Mouse (Mus musculus): ENCODE results near the gene Gm36176. TPM values are rescaled to one million over a fixed set of nuclear protein-coding genes. Genes with fewer than 3 reads are reported as not detected.
"Not testable (repeated sequence)": the region's sequence is repeated elsewhere in the genome, so short reads cannot be mapped to it uniquely, and the experiment has no call there.

The Gm36176 gene
- total RNA-seq (2021), result not detected

DNA sequence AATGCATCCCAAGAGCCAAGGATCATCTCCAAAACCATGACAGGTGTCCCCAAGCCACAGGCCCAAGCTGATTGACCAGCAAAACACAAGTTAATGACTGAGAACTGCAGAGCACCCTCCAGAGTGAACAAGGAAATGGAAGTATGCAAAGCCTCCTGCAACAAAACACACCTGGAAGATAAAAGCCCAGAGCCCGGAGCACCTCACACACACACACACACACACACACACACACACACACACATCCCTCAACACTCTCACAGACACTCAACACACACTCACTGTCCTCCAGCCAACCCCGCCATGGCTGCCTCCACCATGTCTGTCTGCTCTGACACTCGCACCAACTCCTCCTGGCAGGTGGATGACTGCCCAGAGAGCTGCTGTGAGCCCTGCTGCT lies at the start of gene Gm36176:
Gm36176 (plus strand) TSS at position 301 of the 400 bp plus-strand sequence.
- intact Hi-C loops (cut with DNase I), result no loop called here
- DNase-seq (ENCODE audit: extremely low spot score in 1 of 2, low spot score in 2 of 2), result no peak

DNA sequence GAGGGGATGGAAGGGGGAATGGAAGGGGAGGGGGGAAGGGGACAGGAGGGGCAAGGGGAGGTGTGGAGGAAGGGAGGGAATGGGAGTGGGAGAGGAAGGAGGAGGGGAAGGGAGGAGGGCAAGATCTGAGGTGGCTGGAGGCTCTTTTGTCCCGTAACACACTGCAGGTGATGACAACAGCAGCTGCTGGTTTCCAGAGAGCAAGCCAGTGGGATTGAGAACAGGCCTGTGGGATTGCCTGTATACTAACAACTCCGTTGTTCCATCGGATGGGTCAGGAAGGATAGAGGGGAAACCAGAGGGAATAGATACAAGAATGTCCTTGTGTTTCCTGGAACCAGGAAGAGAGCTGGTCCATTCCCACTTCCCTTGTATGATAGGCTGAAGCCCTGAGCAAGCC lies 48.9 kb upstream of the Gm36176 start:
- no peak for DNase-seq (ENCODE audit: extremely low spot score in 1 of 2, low spot score in 2 of 2)
- intact Hi-C loops (cut with DNase I), result no loop called here

DNA sequence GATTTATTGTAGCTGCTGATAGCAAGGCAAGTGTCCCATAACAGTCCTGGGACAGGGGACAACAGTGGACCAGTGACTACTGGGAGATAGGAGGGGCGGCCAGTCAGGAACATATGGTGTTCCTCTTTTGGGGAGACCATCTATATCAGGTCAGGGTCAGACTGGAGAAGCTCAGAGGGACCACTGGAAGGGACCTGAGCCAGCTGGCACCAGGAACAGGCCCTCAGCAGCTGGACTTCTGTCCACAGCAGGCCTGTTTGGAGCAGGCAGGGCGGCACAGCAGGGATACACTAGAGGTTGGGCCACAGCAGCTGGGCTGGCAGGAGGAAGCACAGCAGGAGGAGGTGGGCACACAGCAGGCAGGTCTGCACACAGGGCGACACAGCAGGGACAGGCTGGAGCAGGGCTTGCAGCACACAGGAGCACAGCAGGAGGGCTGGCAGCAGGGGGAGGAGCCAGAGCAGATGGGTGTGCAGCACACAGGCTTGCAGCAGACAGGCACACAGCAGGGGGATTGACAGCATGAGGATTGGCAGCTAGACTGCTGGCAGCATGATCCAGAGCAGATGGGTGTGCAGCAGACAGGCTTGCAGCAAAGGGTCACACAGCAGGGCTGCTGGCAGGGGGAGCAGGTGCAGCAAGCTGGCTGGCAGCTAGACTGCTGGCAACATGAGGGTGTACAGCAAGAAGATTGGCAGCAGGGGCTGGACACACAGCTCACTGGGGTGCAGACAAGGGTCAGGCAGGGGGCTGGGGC lies 48.3 kb upstream of the Gm36176 start:
- intact Hi-C loops (cut with DNase I); DNase-seq (ENCODE audit: extremely low spot score in 1 of 2, low spot score in 2 of 2): not testable (repeated sequence)

DNA sequence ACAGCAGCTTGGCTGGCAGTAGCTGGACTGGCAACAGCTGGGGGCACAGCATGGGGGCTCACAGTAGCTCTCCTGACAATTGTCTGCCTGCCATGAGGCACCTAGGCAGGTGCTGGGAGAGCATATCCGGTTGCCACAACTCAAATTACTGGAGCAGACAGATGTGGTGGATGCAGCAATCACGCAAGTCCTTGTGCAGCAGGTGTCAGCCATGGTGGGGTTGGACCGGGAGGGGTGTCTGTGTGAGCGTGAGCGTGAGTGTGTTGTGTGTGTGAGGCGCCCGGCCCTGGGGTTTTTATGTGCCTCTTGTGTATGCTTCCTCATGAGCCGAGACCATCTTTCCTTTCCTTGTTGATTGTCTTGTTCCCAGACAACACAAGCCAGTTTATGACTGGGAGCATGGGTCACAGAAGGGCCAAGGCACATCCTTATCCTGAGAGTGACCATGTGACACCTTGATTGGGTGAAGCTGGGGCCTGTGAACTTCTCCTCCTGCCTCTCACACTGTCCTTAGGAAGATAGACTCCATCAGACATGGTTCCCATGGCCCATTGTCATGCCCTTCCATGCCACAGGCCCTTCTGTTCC lies 47.6 kb upstream of the Gm36176 start, which contains the start of gene Gm19668:
Gm19668 (minus strand) TSS at position 213 of the 588 bp plus-strand sequence.
- intact Hi-C loops (cut with DNase I), result no loop called here
- DNase-seq (ENCODE audit: extremely low spot score in 1 of 2, low spot score in 2 of 2), result no peak

DNA sequence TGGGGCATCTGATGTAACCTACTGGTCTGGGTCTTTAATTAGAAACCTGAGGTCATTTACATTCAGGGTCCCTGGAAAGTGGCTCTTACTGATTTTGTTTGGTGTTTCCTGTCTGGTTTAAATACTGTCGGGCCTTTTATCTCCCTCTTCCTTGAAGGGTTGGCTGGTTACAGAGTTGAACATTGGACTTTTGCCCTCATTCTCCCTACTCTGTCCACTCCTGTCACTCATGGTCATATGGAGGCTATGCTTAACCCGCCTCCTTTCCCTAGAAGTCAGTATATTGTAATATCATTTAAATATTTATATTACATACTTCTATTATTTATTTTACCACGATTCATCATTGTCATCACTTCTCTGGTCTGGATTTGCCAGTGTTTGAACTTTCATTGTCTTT lies 42.5 kb upstream of the Gm36176 start:
- intact Hi-C loops (cut with DNase I), result no loop called here
- no peak for DNase-seq (ENCODE audit: extremely low spot score in 1 of 2, low spot score in 2 of 2)

DNA sequence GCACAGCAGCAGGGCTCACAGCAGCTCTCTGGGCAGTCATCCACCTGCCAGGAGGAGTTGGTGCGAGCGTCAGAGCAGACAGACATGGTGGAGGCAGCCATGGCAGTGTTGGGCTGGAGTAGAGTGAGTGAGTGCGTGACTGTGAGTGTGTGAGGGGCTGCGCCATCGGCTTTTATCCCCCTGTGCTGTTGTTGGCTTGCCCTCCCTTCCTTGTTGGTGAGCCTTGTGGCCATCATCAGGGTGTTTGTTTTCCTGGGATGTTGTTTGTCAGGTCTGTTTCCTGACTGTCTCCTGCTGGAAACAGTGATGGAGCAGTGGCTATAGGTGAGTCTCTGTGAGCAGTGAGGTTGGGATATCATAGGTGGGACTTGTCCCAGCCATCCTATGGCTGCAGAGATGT lies 34.9 kb upstream of the Gm36176 start, which contains the start of gene Gm9507:
Gm9507 (minus strand) TSS at position 101 of the 400 bp plus-strand sequence.
- intact Hi-C loops (cut with DNase I), result no loop called here

DNA sequence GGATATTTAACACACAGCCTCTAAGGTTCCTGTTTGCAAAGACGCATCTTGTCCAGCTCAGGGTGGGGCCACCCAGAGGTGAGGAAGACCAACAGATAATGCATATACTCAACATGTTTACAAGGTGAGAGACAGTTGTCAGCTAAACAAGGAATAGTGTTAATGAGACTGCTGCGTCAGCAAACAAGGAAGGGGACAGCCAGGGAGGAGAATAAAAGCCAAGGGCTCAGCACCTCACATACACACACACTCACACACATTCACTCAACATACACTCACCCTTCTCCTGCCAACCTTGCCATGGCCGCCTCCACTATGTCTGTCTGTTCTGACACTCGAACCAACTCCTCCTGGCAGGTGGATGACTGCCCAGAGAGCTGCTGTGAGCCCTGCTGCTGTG lies 32.2 kb upstream of the Gm36176 start, which contains the start of gene Gm2696:
Gm2696 (plus strand) TSS at position 301 of the 400 bp plus-strand sequence.
- no peak for DNase-seq (ENCODE audit: extremely low spot score in 1 of 2, low spot score in 2 of 2)
- intact Hi-C loops (cut with DNase I), result no loop called here

More for the DNA sequence above, 34.9 kb upstream of the Gm36176 start, which contains the start of gene Gm9507:
- DNase-seq (ENCODE audit: extremely low spot score in 1 of 2, low spot score in 2 of 2), result no peak

DNA sequence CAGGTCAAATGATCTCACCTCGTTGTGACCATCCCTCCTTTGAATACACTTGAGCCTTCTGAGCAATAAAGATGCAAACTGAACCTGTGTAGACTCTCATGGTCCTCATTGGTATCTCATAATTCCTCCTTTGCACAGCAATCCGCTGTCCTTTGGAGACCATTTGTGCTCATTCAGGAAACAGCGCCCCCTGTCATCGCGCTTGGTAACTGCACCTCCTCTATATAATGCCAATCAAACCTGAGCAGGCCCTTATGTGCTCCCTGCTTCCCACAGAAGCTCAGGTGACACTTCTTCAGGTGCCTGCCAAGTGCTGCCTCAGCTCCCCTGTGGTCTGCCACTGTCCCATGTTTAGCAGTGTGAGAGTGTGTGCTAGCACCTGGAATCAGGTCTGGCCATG lies 31.1 kb upstream of the Gm36176 start:
- no peak for DNase-seq (ENCODE audit: extremely low spot score in 1 of 2, low spot score in 2 of 2)
- intact Hi-C loops (cut with DNase I), result no loop called here

DNA sequence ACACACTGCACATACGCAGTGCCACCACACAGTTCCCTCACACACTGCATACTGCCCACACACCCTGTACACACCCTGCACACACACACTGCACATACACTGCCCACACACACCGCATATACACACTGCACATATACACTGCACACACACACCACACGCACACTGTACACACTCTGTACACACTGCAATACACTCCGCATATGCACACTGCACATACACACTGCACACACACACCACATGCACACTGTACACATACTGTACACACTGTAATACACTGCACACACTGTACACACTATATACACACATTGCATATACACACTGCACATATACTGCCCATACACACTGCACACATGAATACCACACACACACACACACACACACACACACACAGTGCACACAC lies 28.1 kb upstream of the Gm36176 start:
- intact Hi-C loops (cut with DNase I), result no loop called here
- DNase-seq (ENCODE audit: extremely low spot score in 1 of 2, low spot score in 2 of 2), result no peak

DNA sequence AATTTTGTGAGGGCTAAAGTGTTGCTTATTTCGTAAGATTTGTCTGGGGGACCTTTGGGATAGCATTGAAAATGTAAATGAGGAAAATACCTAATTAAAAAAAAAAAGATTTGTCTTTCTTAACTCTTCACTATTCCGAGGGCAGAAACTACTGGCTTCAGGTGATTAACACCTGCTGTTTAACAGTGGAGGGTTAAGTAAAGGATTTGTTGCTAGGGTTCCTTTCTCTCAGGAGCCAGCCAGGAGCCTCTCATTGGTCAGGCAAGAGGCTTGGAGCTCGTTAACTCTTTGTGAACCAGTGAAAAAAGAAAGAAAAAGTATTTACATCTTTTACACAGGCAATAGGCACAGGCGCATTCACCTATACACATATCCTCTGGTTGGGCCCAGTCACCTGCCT lies 27.4 kb upstream of the Gm36176 start:
- DNase-seq (ENCODE audit: extremely low spot score in 1 of 2, low spot score in 2 of 2), result no peak

DNA sequence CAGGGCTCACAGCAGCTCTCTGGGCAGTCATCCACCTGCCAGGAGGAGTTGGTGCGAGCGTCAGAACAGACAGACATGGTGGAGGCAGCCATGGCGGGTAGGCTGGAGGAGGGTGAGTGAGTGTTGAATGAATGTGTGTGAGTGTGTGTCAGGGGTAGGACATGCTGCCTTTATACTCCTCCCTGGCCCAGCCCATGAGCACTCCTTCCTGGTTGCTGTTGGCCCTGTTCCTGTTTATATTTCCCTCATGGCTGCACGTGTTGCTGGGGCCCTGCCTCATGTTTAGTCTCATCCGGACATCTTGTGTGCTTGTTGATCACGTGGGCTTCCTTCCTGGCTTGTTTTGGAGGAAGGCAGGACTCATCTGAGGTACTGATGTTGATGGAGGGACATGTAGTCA lies 19.7 kb upstream of the Gm36176 start, which contains the start of gene Krtap10-4:
Krtap10-4 (minus strand) TSS at position 145 of the 400 bp plus-strand sequence.
- DNase-seq (ENCODE audit: extremely low spot score in 1 of 2, low spot score in 2 of 2), result no peak

More for the DNA sequence above, 27.4 kb upstream of the Gm36176 start:
- intact Hi-C loops (cut with DNase I), result no loop called here

DNA sequence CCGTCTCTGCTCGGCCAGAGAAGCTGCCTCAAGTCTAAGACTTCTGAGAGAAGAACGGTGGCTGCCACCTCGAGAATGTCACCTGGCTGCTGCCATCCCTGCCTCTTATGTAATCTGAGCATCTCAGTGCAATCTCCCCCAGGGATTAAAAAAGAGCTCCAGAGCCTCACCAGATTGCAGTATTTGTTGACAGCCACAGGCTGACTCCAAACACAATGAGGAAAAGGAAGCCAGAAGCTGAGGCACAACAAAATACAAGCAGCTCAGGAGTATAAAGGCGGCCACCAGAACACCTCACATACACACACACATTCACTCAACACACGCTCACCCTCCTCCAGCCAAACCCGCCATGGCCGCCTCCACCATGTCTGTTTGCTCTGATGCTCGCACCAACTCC lies 11.0 kb upstream of the Gm36176 start, which contains the start of gene Krtap10-10:
Krtap10-10 (plus strand) TSS at position 301 of the 400 bp plus-strand sequence.
- intact Hi-C loops (cut with DNase I), result no loop called here
- DNase-seq (ENCODE audit: extremely low spot score in 1 of 2, low spot score in 2 of 2), result no peak

More for the DNA sequence above, 19.7 kb upstream of the Gm36176 start, which contains the start of gene Krtap10-4:
- intact Hi-C loops (cut with DNase I), result no loop called here

DNA sequence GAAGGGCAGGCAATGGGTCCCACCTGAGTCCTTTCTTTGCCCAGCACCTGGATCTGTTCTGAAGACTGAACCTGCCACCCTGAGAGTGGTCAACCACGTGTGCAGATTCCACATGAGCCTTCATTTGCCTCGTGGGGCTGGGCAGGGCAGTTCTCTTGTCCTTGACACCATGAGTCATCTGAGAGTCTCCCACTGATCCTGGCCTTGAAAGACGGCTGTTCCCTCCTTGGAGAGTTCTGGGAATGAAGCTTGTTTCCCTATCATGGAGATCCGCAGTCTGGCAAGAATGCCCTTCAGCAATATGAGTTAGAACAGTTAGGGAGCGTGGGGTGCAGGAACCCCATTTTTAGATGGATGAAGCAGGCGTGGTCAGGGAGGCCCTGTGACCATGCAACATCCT lies 7.6 kb upstream of the Gm36176 start:
- intact Hi-C loops (cut with DNase I), result no loop called here
- no peak for DNase-seq (ENCODE audit: extremely low spot score in 1 of 2, low spot score in 2 of 2)

DNA sequence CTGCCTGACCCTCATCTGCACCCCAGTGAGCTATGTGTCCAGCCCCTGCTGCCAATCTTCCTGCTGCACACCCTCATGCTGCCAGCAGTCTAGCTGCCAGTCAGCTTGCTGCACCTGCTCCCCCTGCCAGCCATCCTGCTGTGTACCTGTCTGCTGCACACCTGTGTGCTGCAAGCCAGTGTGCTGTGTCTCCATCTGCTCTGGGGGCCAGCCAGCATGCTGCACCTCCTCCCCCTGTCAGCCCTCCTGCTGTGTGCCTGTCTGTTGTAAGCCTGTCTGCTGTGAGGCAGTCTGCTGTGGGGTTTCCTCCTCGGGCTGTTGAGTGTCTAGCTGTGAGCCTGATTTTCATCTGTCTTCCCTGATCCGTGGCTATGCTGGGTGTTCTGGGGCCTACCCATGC lies 358 bp downstream of the Gm36176 start:
- no peak for DNase-seq (ENCODE audit: extremely low spot score in 1 of 2, low spot score in 2 of 2)

DNA sequence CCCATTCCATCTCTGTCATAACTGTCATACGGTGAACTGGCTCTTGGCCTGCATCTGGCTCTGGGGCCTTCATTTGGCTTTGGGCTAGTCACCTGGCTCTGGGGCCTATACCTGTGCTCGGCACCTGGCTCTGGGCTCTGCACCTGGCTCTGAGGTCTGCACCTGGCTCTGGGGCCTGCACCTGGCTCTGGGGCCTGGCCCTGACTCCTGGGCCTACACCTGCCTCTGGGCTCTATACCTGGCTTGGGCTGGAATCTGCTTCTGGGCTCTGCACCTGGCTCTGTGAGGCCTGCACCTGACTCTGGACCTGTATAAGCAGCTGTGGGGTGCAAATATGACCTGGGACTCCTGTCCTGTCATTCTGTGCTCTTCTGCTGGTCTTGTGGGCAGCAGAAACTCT lies 935 bp downstream of the Gm36176 start:
- intact Hi-C loops (cut with DNase I), result no loop called here
- DNase-seq (ENCODE audit: extremely low spot score in 1 of 2, low spot score in 2 of 2), result no peak

More for the DNA sequence above, 358 bp downstream of the Gm36176 start:
- intact Hi-C loops (cut with DNase I), result no loop called here

DNA sequence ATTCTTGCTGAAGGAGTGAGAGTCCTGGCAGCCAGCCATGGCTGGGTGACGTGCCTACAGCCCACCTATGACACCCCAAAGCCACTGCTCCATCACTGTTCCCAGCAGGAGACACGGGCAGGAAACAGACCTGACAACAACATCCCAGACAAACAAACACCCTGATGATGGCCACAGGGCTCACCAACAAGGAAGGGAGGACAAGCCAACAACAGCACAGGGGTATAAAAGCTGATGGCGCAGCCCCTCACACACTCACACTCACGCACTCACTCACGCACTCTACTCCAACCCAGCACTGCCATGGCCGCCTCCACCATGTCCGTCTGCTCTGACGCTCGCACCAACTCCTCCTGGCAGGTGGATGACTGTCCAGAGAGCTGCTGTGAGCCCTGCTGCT lies 6.0 kb downstream of the Gm36176 start, which contains the start of gene Gm10318:
Gm10318 (plus strand) TSS at position 301 of the 400 bp plus-strand sequence.
- intact Hi-C loops (cut with DNase I), result no loop called here
- DNase-seq (ENCODE audit: extremely low spot score in 1 of 2, low spot score in 2 of 2), result no peak

DNA sequence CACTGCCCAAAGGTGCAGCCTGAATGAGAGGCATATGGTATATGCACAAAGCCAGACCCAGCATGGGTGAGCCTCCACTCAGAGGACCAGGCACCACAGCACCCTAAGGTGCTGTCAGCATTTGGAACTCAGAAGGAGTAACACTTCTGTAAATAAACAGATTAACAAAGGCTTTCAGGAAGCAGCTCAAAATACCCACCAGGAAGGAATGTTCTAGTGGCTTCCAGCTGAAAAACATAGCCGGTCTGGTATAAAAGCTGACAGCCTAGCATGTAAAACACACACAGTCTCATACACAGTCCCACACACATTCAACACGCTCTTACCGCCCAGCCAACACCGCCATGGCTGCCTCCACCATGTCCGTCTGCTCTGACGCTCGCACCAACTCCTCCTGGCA lies 15.1 kb downstream of the Gm36176 start, which contains the start of gene Gm3285:
Gm3285 (plus strand) TSS at position 301 of the 400 bp plus-strand sequence.
- intact Hi-C loops (cut with DNase I), result no loop called here
- no peak for DNase-seq (ENCODE audit: extremely low spot score in 1 of 2, low spot score in 2 of 2)

DNA sequence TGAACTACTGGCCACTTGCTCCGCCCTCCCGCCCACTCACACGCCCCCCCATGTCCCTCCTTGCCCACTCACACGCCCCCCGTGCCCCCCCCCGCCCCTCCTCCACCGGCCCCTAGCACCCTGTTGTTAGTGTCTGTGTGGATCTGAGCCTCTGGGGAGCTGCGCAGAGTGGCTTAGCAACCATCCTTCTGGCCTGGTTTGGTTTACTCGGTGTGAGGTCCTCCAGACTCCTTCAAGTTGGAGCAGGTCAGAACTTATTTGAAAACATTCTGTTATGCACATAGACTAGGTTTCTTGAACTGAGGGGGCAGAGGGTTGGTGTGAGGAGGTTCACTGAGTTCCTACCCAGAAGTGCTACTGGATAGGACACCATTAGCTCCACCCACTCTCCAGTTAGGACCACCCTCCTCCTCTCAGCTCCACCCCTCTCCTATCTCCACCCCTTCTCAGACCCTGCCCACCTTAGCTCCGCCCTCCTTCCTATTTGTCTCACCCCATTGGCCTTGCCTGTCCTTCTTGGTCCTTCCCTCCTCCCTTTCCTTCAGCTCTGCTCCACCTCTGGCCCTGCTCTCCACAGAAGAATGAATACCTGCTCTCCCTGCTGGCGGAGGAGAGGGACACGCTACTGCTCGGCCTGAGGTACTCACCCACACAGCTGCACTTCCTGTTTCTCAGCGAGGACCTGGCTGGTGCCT lies 17.6 kb downstream of the Gm36176 start:
- intact Hi-C loops (cut with DNase I), result no loop called here
- DNase-seq (ENCODE audit: extremely low spot score in 1 of 2, low spot score in 2 of 2), result no peak

DNA sequence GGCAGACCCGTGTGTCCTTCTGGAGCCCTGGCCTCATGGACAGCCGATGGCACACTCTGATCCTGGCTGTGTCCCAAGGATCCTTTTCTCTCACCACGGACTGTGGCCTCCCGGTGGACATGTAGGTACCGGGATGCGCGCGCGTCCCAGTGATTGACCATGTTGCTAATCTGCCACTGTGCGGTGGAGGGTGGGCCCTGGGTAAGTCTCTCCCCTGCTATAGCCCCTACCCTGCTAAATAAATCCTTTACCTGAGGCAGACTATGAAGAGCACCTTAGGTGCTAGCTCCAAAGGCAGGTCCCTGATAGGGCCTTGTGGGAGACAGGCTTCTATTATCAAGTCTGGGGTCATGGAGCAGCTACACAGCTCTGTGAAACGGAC lies 18.1 kb downstream of the Gm36176 start:
- DNase-seq (ENCODE audit: extremely low spot score in 1 of 2, low spot score in 2 of 2), result no peak
- intact Hi-C loops (cut with DNase I), result no loop called here
